Mouse (Mus musculus) forebrain, postnatal 0 days (tissue): ENCODE data around the gene Glyctk. TPM values are rescaled to one million over a fixed set of nuclear protein-coding genes. Genes with fewer than 3 reads are reported as not detected.

ENCODE experiments used
- ATAC-seq: fragments of 200-750 bp; cut with Nextera tagmentation; 2 replicates; pipeline ENCODE4 v1.8.0; 2017; ENCODE audit warnings: mild to moderate bottlenecking, moderate library complexity
- DNase-seq: peaks from one replicate; pipeline ENCODE4 v3.0.0-alpha.2; 2015
- H3K27ac ChIP-seq: fragments of 300-500 bp; sonication (generic); 2 replicates; pipeline ENCODE4 v1.5.1; 2014; ENCODE audit warnings: low read depth, mild to moderate bottlenecking, antibody characterized with exemption, low read length, moderate library complexity, mixed read lengths
- H3K27me3 ChIP-seq: fragments of 300-500 bp; sonication (generic); 2 replicates; pipeline ENCODE4 v1.6.1; 2014; ENCODE audit warnings: mild to moderate bottlenecking, low read length, mixed read lengths; ENCODE audit not compliant: insufficient read depth
- H3K36me3 ChIP-seq: fragments of 300-500 bp; sonication (generic); 2 replicates; pipeline ENCODE4 v1.6.1; 2014; ENCODE audit warnings: mild to moderate bottlenecking, moderate library complexity; ENCODE audit not compliant: insufficient read depth
- H3K4me1 ChIP-seq: fragments of 300-500 bp; sonication (generic); 2 replicates; pipeline ENCODE4 v1.6.1; 2014; ENCODE audit warnings: antibody characterized with exemption; ENCODE audit not compliant: insufficient read depth
- H3K4me2 ChIP-seq: fragments of 300-500 bp; sonication (generic); 2 replicates; pipeline ENCODE4 v1.6.1; 2014; ENCODE audit warnings: low read depth, mild to moderate bottlenecking, moderate library complexity
- H3K4me3 ChIP-seq: fragments of 300-500 bp; sonication (generic); 2 replicates; pipeline ENCODE4 v1.5.1; 2014; ENCODE audit warnings: low read depth, low read length, mixed read lengths
- H3K9ac ChIP-seq: fragments of 300-500 bp; sonication (generic); 2 replicates; pipeline ENCODE4 v1.6.1; 2014; ENCODE audit warnings: mild to moderate bottlenecking
- H3K9me3 ChIP-seq: fragments of 300-500 bp; sonication (generic); 2 replicates; pipeline ENCODE4 v1.6.1; 2016; ENCODE audit warnings: low read length
- CTCF ChIP-seq: sonication (generic); IDR thresholded peaks from 2 replicates; pipeline ENCODE4 v1.5.1; 2016; ENCODE audit warnings: antibody characterized with exemption, control low read depth, low read depth
- WGBS: fragments of 180-500 bp; shearing (Covaris S2); extraction: QIAGEN DNeasy Blood & Tissue Kit; methylation state at CpG from one replicate; pipeline ENCODE4 v1.1.7; 2014; 5-methylcytosine and 5-hydroxymethylcytosine counted together
- polyA plus RNA-seq: library from polyadenylated mRNA; unstranded; fragments of >200 nt; fragmentation: Nextera tagmentation; extraction: Ambion mirVana; gene quantifications from 2 replicates; pipeline ENCODE4 v1.2.1, GENCODE M21; 2015
- total RNA-seq: library from RNA; depleted of rRNA; stranded (reverse); fragments of >200 nt; gene quantifications from 2 replicates; pipeline ENCODE4 v1.2.3, GENCODE M21; 2014

The Glyctk gene
- total and polyA plus RNA-seq, 2 experiments from 2014 or later, result 1.1 to 3.0 TPM

- no peak for TF ChIP-seq CTCF
- Histone ChIP-seq H3K27me3 (peaks cover 6% of the 10 kb centered on the region; the same call in 1 of the 2 replicates), H3K4me2 (peak overlapping the region; percentile 69), H3K4me3 (peak overlapping the region; percentile 56), H3K4me1 (no peaks in the 10 kb centered on the region; the same call in 1 of the 2 replicates), H3K9ac (peak overlapping the region; percentile 78), H3K27ac (peak overlapping the region; percentile 74), H3K9me3 (no peaks in the 10 kb centered on the region), H3K36me3 (peaks cover 5% of the 10 kb centered on the region)
- DNase-seq, result no peak
- 2% methylated on average over 10 of the region's 10 CpGs for WGBS
- peak; percentile 34 for ATAC-seq
Measured at GRCm38 (mm10) chr9:106147851-106148431, 10.0 kb downstream of the Glyctk start.

GRCm38 (mm10) chr9:106147281-106147680, 10.7 kb downstream of the Glyctk start:
- Histone ChIP-seq H3K9ac (peak overlapping the region; percentile 78; the same call in 1 of the 2 replicates), H3K4me3 (0 out of 2 replicates have a peak overlapping the region, but pooled peaks have one; percentile 56), H3K36me3 (peaks cover 1% of the 10 kb centered on the region), H3K4me2 (peak overlapping the region; percentile 69), H3K4me1 (no peaks in the 10 kb centered on the region; the same call in 1 of the 2 replicates), H3K27me3 (peaks cover 10% of the 10 kb centered on the region; the same call in 1 of the 2 replicates), H3K9me3 (no peaks in the 10 kb centered on the region), H3K27ac (no peak overlapping the region)
- no peak for TF ChIP-seq CTCF
- ATAC-seq (no peak), DNase-seq (no peak)
- 39% methylated on average over 5 of the region's 5 CpGs for WGBS

- H3K9me3 ChIP-seq, result no peaks in the 10 kb centered on the region
- TF ChIP-seq CTCF, result no peak
- peaks cover 11% of the 10 kb centered on the region; the same call in 1 of the 2 replicates for H3K27me3 ChIP-seq
- peak; percentile 54 for ATAC-seq
- no peak overlapping the region for H3K4me3 ChIP-seq
- H3K27ac ChIP-seq, result no peak overlapping the region
- no peaks in the 10 kb centered on the region for H3K36me3 ChIP-seq
- no peak overlapping the region for H3K4me2 ChIP-seq
- 65% methylated on average over 2 of the region's 2 CpGs for WGBS
- H3K4me1 ChIP-seq, result no peaks in the 10 kb centered on the region; the same call in 1 of the 2 replicates
- no peak overlapping the region for H3K9ac ChIP-seq
- DNase-seq, result peak; percentile 73
Measured at GRCm38 (mm10) chr9:106145582-106145981, 12.4 kb downstream of the Glyctk start.

GRCm38 (mm10) chr9:106144176-106144575, 13.8 kb downstream of the Glyctk start:
- peaks cover 11% of the 10 kb centered on the region; the same call in 1 of the 2 replicates for H3K27me3 ChIP-seq
- no peaks in the 10 kb centered on the region for H3K36me3 ChIP-seq
- peak; percentile 55 for ATAC-seq
- TF ChIP-seq CTCF, result no peak
- peaks cover 5% of the 10 kb centered on the region for H3K4me1 ChIP-seq
- H3K4me3 ChIP-seq, result no peak overlapping the region
- WGBS, result 21% methylated on average over 7 of the region's 7 CpGs
- no peaks in the 10 kb centered on the region for H3K9me3 ChIP-seq
- H3K9ac ChIP-seq, result no peak overlapping the region
- no peak overlapping the region for H3K4me2 ChIP-seq
- no peak overlapping the region for H3K27ac ChIP-seq
- DNase-seq, result peak; percentile 74

GRCm38 (mm10) chr9:106141955-106142354, 16.0 kb downstream of the Glyctk start:
- 71% methylated on average over 12 of the region's 12 CpGs for WGBS
- H3K4me3 ChIP-seq, result no peak overlapping the region
- no peaks in the 10 kb centered on the region for H3K9me3 ChIP-seq
- no peaks in the 10 kb centered on the region for H3K36me3 ChIP-seq
- TF ChIP-seq CTCF, result no peak
- no peak overlapping the region for H3K4me2 ChIP-seq
- H3K9ac ChIP-seq, result no peak overlapping the region
- DNase-seq (no peak), ATAC-seq (no peak)
- H3K27ac ChIP-seq, result no peak overlapping the region
- H3K27me3 ChIP-seq, result peaks cover 5% of the 10 kb centered on the region; the same call in 1 of the 2 replicates
- H3K4me1 ChIP-seq, result peaks cover 5% of the 10 kb centered on the region; the same call in 1 of the 2 replicates

- no peak overlapping the region for H3K9ac ChIP-seq
- TF ChIP-seq CTCF, result no peak
- no peak overlapping the region for H3K4me2 ChIP-seq
- peaks cover 5% of the 10 kb centered on the region; the same call in 1 of the 2 replicates for H3K4me1 ChIP-seq
- no peaks in the 10 kb centered on the region for H3K9me3 ChIP-seq
- H3K36me3 ChIP-seq, result no peaks in the 10 kb centered on the region
- DNase-seq (peak; percentile 57), ATAC-seq (peak; percentile 14; the same call in 1 of the 2 replicates)
- peaks cover 5% of the 10 kb centered on the region; the same call in 1 of the 2 replicates for H3K27me3 ChIP-seq
- no peak overlapping the region for H3K27ac ChIP-seq
- H3K4me3 ChIP-seq, result no peak overlapping the region
- WGBS, result 11% methylated on average over 10 of the region's 10 CpGs
Measured at GRCm38 (mm10) chr9:106139763-106140162, 18.2 kb downstream of the Glyctk start.

GRCm38 (mm10) chr9:106137671-106138216, 20.2 kb downstream of the Glyctk start:
- H3K9me3 ChIP-seq, result no peaks in the 10 kb centered on the region
- ATAC-seq (no peak), DNase-seq (no peak)
- no peak overlapping the region for H3K4me3 ChIP-seq
- no peak for TF ChIP-seq CTCF
- no peak overlapping the region for H3K4me2 ChIP-seq
- H3K36me3 ChIP-seq, result no peaks in the 10 kb centered on the region
- no peak overlapping the region for H3K9ac ChIP-seq
- H3K4me1 ChIP-seq, result peaks cover 5% of the 10 kb centered on the region; the same call in 1 of the 2 replicates
- H3K27ac ChIP-seq, result no peak overlapping the region
- 24% methylated on average over 10 of the region's 10 CpGs for WGBS
- peaks cover 5% of the 10 kb centered on the region; the same call in 1 of the 2 replicates for H3K27me3 ChIP-seq
